Mouse (Mus musculus): Measurements from ENCODE around the gene Arl6ip1. TPM values are rescaled to one million over a fixed set of nuclear protein-coding genes. Genes with fewer than 3 reads are reported as not detected.

Gene Arl6ip1
- total and polyA plus RNA-seq, 3 experiments: 214 to 248 (median 234) TPM

DNA sequence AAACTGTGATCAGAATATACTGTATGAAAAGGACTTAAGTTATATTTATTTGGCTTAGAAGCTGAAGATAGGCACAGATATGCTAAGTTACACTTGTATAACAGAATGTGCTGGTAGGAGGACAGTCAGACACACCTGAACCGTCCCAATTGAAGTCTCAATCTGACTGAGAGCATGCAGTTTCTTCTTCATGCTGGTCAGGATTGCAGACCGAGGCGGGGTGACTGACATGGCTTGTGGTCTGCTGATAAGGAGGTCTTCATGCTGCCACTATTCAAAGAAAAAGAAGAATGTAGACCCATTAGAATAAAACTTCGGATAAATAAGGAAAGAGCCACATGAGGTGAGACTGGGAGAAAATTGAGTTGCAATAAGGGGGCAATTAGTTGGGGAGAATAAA lies 13.7 kb upstream of the Arl6ip1 start:
- no peaks in the 10 kb centered on the region for H3K9me3 ChIP-seq (replicated peaks; ENCODE audit: low read length)
- no peak for DNase-seq (ENCODE audit: extremely low read depth)
- in situ Hi-C loops (cut with MboI; ENCODE audit: low pct_ligation_motif_present, low pct_unique_long_range_greater_than_20kb, low sequenced_read_pairs): no loop called here
- H3K27ac ChIP-seq (ENCODE audit: insufficient read depth, low read depth): no peak overlapping the region
- H3K79me2 ChIP-seq (replicated peaks; ENCODE audit: control insufficient read depth, extremely low read depth, insufficient read depth, poor library complexity, severe bottlenecking): no peaks in the 10 kb centered on the region; the same call in 1 of the 2 replicates
- H3K27me3 ChIP-seq (replicated peaks): no peaks in the 10 kb centered on the region
- peaks cover 46 to 88% of the 10 kb centered on the region in 2 experiments for H3K36me3 ChIP-seq (replicated peaks in 1 of 2; ENCODE audit: control insufficient read depth in 1 of 2, insufficient read depth in 1 of 2, low read length in 1 of 2)
- no peak overlapping the region for H3K4me2 ChIP-seq (ENCODE audit: insufficient read depth, low read depth, poor library complexity, severe bottlenecking)
- dilution Hi-C loops (cut with MboI; ENCODE audit: extremely low pct_ligation_motif_present, extremely low pct_unique_long_range_greater_than_20kb, low sequenced_read_pairs): no loop called here
- TF ChIP-seq KAT2A (IDR thresholded peaks at IDR 0.05; ENCODE audit: insufficient replicate concordance, low read length) (no peak), TBP (conservative IDR thresholded peaks at IDR 0.05; ENCODE audit: low read depth, low read length) (no peak), MAZ (IDR thresholded peaks at IDR 0.05; ENCODE audit: low read depth, low read length) (no peak), SIN3A (IDR thresholded peaks at IDR 0.05; ENCODE audit: low read length) (no peak), CHD2 (IDR thresholded peaks at IDR 0.05; ENCODE audit: low read length) (no peak), USF1 (IDR thresholded peaks at IDR 0.05; ENCODE audit: low read depth, low read length) (no peak), MXI1 (IDR thresholded peaks at IDR 0.05; ENCODE audit: low read depth, low read length) (no peak), UBTF (IDR thresholded peaks at IDR 0.05; ENCODE audit: low read depth, low read length) (no peak), TCF12 (IDR thresholded peaks at IDR 0.05; ENCODE audit: low read depth, low read length) (no peak), MAFK (IDR thresholded peaks at IDR 0.05; ENCODE audit: insufficient replicate concordance, low read length) (no peak), MEF2A (IDR thresholded peaks at IDR 0.05; ENCODE audit: borderline replicate concordance, low read depth, low read length) (no peak), USF2 (conservative IDR thresholded peaks at IDR 0.05; ENCODE audit: low read depth, low read length) (no peak), RCOR1 (conservative IDR thresholded peaks at IDR 0.05; ENCODE audit: low read depth, low read length) (no peak), POLR2AphosphoS2 (IDR thresholded peaks at IDR 0.05; ENCODE audit: low read depth, low read length) (no peak), GABPA (IDR thresholded peaks at IDR 0.05; ENCODE audit: insufficient replicate concordance, low read depth, low read length) (no peak), SMC3 (IDR thresholded peaks at IDR 0.05; ENCODE audit: low read depth, low read length) (no peak)
- peaks cover 0 to 11% of the 10 kb centered on the region in 2 experiments; a peak in 2 of 4 replicates for H3K4me1 ChIP-seq (ENCODE audit: control insufficient read depth in 1 of 2, insufficient read depth in 2 of 2)
- no peak overlapping the region for H3K4me3 ChIP-seq (replicated peaks in 1 of 3; ENCODE audit: low read depth in 2 of 3, low read length in 2 of 3, poor library complexity in 1 of 3)
- H3K9ac ChIP-seq (ENCODE audit: insufficient read depth, low read depth): no peak overlapping the region

DNA sequence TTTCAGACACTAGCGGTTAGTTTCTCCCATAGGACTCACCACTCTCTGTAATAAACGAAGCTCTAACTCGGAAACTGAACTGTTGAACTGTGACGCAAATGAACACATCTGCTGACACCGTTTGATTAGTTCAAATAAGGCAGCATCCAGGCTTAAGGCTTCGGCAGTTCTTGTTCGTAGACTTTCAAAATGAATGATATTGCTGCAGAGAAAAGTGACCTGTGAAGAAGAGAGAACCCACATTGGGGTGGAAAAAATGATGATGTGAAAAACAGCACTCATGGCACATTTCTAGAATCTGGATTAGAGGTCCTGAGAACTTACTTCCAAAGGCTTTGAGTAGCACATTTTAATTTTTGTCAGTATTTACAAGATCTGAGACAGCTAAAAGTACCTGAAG lies 11.8 kb upstream of the Arl6ip1 start:
- peaks cover 53 to 90% of the 10 kb centered on the region in 2 experiments for H3K36me3 ChIP-seq (replicated peaks in 1 of 2; ENCODE audit: control insufficient read depth in 1 of 2, insufficient read depth in 1 of 2, low read length in 1 of 2)

More for the DNA sequence above, 11.8 kb upstream of the Arl6ip1 start:
- H3K4me2 ChIP-seq (ENCODE audit: insufficient read depth, low read depth, poor library complexity, severe bottlenecking): no peak overlapping the region
- in situ Hi-C loops (cut with MboI; ENCODE audit: low pct_ligation_motif_present, low pct_unique_long_range_greater_than_20kb, low sequenced_read_pairs) (no loop called here), dilution Hi-C loops (cut with MboI; ENCODE audit: extremely low pct_ligation_motif_present, extremely low pct_unique_long_range_greater_than_20kb, low sequenced_read_pairs) (no loop called here)
- TF ChIP-seq IRF4 (IDR thresholded peaks at IDR 0.05; ENCODE audit: low read depth, low read length) (peak; percentile 90), JUN (IDR thresholded peaks at IDR 0.05; ENCODE audit: insufficient read depth, low read depth, low read length) (peak; percentile 94), CTCF (conservative IDR thresholded peaks at IDR 0.05 in 1 of 2, IDR thresholded peaks at IDR 0.05 in 1 of 2; ENCODE audit: low read depth in 2 of 2, low read length in 2 of 2) (no peak), EP300 (IDR thresholded peaks at IDR 0.05; ENCODE audit: low read length) (peak; percentile 93), BHLHE40 (IDR thresholded peaks at IDR 0.05; ENCODE audit: low read depth, low read length) (peak; percentile 75), ZC3H11A (IDR thresholded peaks at IDR 0.05; ENCODE audit: low read depth, low read length) (no peak), JUND (conservative IDR thresholded peaks at IDR 0.05; ENCODE audit: low read depth, low read length) (peak; percentile 94), MEF2A (IDR thresholded peaks at IDR 0.05; ENCODE audit: borderline replicate concordance, low read depth, low read length) (peak; percentile 52; the same call in 1 of the 2 replicates), MAFK (IDR thresholded peaks at IDR 0.05; ENCODE audit: insufficient replicate concordance, low read length) (peak; percentile 51; the same call in 1 of the 2 replicates), ETS1 (conservative IDR thresholded peaks at IDR 0.05; ENCODE audit: low read depth, low read length) (peak; percentile 82)
- peaks cover 3% of the 10 kb centered on the region; the same call in 1 of the 2 replicates for H3K79me2 ChIP-seq (replicated peaks; ENCODE audit: control insufficient read depth, extremely low read depth, insufficient read depth, poor library complexity, severe bottlenecking)
- H3K27ac ChIP-seq (ENCODE audit: insufficient read depth, low read depth): no peak overlapping the region
- no peak overlapping the region for H3K9ac ChIP-seq (ENCODE audit: insufficient read depth, low read depth)
- no peaks in the 10 kb centered on the region for H3K27me3 ChIP-seq (replicated peaks)
- peaks cover 0 to 11% of the 10 kb centered on the region in 2 experiments; a peak in 2 of 4 replicates for H3K4me1 ChIP-seq (ENCODE audit: control insufficient read depth in 1 of 2, insufficient read depth in 2 of 2)
- no peaks in the 10 kb centered on the region for H3K9me3 ChIP-seq (replicated peaks; ENCODE audit: low read length)
- H3K4me3 ChIP-seq (replicated peaks in 1 of 3; ENCODE audit: low read depth in 2 of 3, low read length in 2 of 3, poor library complexity in 1 of 3): no peak overlapping the region
- DNase-seq (ENCODE audit: extremely low read depth): peak; percentile 67

All from CH12.LX (cell line).